Mouse (Mus musculus) neural tube, embryonic 14.5 days (tissue): ENCODE measurements at regions not wholly inside any gene's neighbourhood (a gene's known extent, or its start where the extent isn't known, plus 50 kb on each side); places are given as distances from the start of the nearest gene placed in this dataset.
A peak's percentile ranks its signal among the peaks of the same experiment; 100 is the strongest.

Source experiments
- ATAC-seq: fragments of 200-750 bp; cut with Nextera tagmentation; 2 replicates; pipeline ENCODE4 v1.8.0; 2017; ENCODE audit warnings: low read depth, mild to moderate bottlenecking, moderate TSS enrichment, moderate library complexity
- H3K27ac ChIP-seq: fragments of 300-500 bp; sonication (generic); 2 replicates; pipeline ENCODE4 v1.5.1; 2014; ENCODE audit warnings: low read depth, mild to moderate bottlenecking, control low read depth, low read length, moderate library complexity, mixed read lengths
- H3K27me3 ChIP-seq: fragments of 300-500 bp; sonication (generic); 2 replicates; pipeline ENCODE4 v1.6.1; 2014; ENCODE audit warnings: low read length; ENCODE audit not compliant: control insufficient read depth, insufficient read depth
- H3K36me3 ChIP-seq: fragments of 300-500 bp; sonication (generic); 2 replicates; pipeline ENCODE4 v1.6.1; 2014; ENCODE audit warnings: low read length, mixed read lengths; ENCODE audit not compliant: control insufficient read depth, insufficient read depth
- H3K4me1 ChIP-seq: fragments of 300-500 bp; sonication (generic); 2 replicates; pipeline ENCODE4 v1.6.1; 2014; ENCODE audit warnings: low read length; ENCODE audit not compliant: control insufficient read depth, insufficient read depth
- H3K4me2 ChIP-seq: fragments of 300-500 bp; sonication (generic); 2 replicates; pipeline ENCODE4 v1.6.1; 2014; ENCODE audit warnings: mild to moderate bottlenecking, low read depth, low read length, control low read depth
- H3K4me3 ChIP-seq: fragments of 300-500 bp; sonication (generic); 2 replicates; pipeline ENCODE4 v1.5.1; 2014; ENCODE audit warnings: low read depth, low read length, control low read depth, mixed read lengths
- H3K9ac ChIP-seq: fragments of 300-500 bp; sonication (generic); replicated peaks from 2 replicates; pipeline ENCODE4 v1.6.1; 2014; ENCODE audit warnings: low read depth, mild to moderate bottlenecking, control low read depth, low read length, mixed read lengths
- H3K9me3 ChIP-seq: fragments of 300-500 bp; sonication (generic); 2 replicates; pipeline ENCODE4 v1.6.1; 2016; ENCODE audit warnings: low read length; ENCODE audit not compliant: control insufficient read depth
- WGBS: fragments of 180-500 bp; shearing (Covaris S2); extraction: QIAGEN DNeasy Blood & Tissue Kit; methylation state at CpG from one replicate; pipeline ENCODE4 v1.1.7; 2014; 5-methylcytosine and 5-hydroxymethylcytosine counted together

GRCm38 (mm10) chr8:10096413-10096812 lies 57.3 kb upstream of the Myo16 start:
- no peaks in the 10 kb centered on the region for H3K36me3 ChIP-seq
- no peaks in the 10 kb centered on the region; the same call in 1 of the 2 replicates for H3K4me1 ChIP-seq
- H3K9me3 ChIP-seq = no peaks in the 10 kb centered on the region
- ATAC-seq = no peak
- H3K9ac ChIP-seq = no peak overlapping the region
- WGBS = 73% methylated on average over 4 of the region's 4 CpGs
- no peak overlapping the region for H3K27ac ChIP-seq
- H3K4me2 ChIP-seq = no peak overlapping the region
- no peak overlapping the region for H3K4me3 ChIP-seq
- no peaks in the 10 kb centered on the region for H3K27me3 ChIP-seq

DNA sequence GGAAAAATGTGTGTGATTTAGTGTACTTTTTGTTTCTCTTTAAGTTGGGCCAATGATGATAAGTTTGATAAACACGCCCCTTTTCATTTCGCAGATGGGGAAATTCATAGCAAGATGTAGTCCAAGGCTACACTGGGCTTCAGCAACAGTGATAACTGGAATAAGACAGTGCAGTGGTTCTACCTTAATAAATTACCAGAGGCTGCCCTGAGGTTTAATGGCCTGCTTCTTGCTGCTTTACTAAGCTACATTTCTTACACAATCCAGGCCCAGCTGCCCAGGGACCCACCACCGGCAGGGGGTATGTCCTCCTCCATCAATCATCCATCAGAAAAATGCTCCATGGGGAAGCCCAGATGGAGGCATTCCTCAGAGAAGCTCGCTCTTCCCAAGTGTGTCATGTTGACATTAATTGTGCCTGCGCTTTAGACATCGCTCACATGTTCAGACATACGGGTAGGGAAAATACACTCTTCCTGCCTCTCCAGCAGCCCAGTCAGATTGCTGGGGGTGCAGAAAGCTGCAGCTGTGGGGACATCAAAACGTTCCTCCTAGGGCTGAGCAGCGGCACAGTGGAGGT lies 56.7 kb upstream of the Myo16 start:
- Histone ChIP-seq H3K4me2 (no peak overlapping the region), H3K4me1 (no peaks in the 10 kb centered on the region; the same call in 1 of the 2 replicates), H3K4me3 (no peak overlapping the region), H3K36me3 (no peaks in the 10 kb centered on the region), H3K9me3 (no peaks in the 10 kb centered on the region), H3K9ac (no peak overlapping the region), H3K27me3 (no peaks in the 10 kb centered on the region), H3K27ac (no peak overlapping the region)
- peak; percentile 66; the same call in 1 of the 2 replicates for ATAC-seq
- 37% methylated on average over 9 of the region's 9 CpGs for WGBS
